Mouse (Mus musculus) 3134 (cell line): ENCODE data around the gene Gemin5.

Source experiments
- DNase-seq: peaks from one replicate; pipeline ENCODE4 v3.0.0-alpha.2; 2011; ENCODE audit warnings: low spot score; ENCODE audit not compliant: insufficient read length; ENCODE audit errors: extremely low read depth

Gemin5 gene

DNA sequence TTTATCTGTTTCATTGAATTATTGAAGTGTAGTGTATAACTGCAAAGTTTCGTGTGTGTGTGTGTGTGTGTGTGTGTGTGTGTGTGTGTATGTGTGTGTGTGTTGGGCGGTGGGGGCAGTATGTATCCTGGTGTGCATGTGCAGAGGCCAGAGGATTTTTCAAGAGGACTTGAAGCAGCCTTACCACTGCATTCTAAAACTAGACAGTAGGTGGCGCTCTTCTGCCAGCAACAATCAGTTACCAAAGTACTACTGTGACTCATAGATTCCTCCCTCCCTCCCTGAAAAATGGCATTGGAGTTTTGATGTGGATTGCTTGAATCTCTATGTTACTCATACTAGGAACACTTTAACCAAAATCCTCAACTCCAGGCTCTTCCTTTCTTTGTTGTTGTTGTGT, 11.2 kb upstream of the Gemin5 start:
- peak; percentile 60 for DNase-seq

DNA sequence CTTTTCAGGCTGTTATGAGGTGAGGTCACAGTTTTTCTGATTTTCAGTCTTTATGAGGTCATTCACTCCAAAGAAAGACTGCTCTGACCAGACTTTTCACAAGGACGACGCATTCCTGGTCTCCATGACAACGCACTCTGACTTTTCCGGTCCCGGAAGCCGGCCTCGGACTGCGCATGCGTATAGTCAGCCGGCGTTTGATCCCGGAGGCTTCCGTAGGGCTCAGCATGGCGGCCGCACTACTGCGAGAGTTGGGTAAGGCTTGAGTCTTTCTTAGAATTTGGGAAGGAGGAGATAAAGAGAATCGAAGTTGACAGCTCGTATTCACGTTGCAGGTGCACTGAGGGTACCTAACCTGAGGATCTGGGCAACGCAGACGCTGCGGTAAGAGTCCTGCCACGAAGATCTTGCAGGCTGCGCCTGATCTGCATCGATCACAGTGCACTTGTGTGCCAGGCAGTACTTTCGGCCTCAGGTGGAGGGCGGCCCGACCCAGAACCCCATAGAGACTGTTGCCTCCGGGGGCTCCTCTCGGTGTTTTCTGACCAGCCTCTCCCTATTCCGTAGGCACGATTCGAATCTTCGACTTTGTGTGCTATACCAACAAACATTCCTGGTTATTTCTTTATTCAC, 3.2 kb upstream of the Gemin5 start, which contains the start of gene Mrpl22:
TSS of gene Mrpl22 (plus strand) at position 203 of the 633 bp plus-strand sequence.
- peak; percentile 94 for DNase-seq

DNA sequence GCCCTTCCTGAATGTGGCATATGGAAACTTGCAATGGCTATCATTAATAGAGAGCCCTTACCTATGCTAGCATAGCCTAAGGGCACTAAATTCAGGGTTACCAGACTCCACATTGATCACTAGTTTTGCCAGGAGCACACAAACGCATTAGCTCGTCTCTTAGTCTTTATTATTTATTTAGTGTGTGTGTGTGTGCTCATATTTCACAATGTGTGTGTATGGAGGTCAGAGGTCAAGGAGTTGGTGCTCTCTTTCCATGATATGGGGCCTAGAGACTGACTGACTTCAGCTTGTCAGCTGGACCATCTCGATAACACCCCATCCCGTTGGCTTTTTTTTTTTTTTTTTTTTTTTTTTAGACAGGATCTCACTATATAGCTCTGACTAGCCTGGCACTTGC, 1.3 kb upstream of the Gemin5 start:
- no peak for DNase-seq

DNA sequence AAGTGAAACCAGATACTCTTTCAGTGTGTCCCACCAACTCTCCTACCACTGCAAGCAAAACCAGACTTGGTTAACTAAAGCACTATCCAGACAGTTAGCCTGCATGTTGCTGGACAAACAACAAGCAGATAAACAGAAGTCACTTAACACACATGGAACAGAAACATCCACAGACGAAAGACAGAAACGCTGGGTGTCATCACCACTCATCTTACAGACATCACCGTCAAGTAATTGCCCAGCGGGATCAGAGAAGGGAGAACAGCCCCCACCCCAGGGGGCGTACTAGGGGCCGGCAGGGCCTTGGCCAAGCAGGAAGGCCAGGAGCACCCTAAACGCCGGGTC, 545 bp downstream of the Gemin5 start:
- DNase-seq: no peak

DNA sequence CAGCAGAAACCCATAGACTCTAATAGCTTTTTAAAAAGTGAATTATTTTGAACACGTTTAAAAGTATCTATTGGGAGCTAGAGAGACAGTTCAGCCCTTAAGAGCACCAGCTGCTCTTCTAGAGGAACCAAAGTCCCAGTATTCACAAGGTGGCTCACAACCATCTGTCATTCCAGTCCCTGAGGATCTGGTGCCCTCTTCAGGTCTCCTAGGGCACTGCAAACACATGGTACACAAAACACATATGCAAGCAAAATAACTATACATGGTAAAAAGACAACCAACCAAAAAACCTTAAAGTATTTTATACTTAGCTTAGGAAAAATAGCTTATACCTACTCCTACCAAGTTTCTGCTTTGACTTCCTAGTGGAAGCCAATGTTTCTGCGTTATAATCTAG, 3.3 kb downstream of the Gemin5 start:
- DNase-seq: no peak

DNA sequence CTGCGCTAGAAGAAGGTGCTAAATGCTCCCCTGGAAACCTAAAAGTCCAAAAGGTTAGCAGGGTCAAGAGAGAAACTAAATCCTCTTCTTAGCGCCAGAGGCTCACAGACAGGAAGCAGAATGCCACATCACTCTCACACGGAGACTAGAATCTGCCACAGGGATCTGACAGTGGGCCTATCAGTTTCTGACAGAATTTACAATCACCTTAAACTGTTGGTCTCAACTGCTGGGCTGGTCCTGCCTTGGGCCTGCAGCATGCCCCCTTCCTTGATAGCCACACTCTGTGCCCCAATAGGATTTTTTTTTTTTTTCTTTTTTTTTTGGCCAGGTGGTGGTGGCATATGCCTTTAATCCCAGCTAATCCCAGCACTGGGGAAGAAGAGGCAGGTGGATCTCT, 11.5 kb downstream of the Gemin5 start:
- DNase-seq: no peak

DNA sequence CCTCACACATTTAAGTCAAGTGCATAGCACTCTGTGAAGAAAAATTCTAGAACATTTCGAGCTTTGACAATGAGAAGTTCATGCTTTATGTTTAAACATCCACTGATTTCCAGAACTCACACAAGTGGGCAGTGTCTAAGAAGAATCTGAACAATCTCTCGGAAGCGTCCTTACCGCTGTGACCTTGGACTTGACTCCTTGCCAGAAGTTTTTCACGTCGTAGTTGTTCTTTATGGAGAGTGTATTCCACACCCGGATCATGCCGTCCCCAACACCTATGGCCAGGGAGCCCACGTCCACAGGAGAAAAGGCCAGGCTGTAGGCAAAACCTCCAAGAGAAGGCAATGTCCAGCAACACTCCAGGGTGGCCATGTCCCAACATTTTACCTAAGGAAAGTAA, 12.9 kb downstream of the Gemin5 start:
- DNase-seq: no peak

DNA sequence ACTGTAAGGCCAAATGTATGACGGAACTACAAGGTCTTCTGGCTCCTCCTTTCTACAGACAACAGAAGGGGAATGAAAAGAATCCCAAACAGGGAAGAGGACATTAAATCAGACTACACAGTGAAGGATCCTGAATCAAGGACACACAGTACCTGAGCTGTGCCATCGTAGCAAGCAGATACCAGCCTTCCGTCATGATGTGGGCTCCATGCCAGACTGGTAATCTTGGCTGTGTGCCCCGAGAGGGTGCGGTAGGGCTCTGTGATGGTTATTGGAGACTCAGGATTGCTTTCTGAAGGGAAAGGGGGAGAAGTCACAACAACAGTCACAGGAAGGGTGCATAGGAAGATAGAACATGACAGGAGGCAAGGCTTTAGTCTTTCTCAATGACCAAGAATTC, 22.1 kb downstream of the Gemin5 start:
- no peak for DNase-seq

DNA sequence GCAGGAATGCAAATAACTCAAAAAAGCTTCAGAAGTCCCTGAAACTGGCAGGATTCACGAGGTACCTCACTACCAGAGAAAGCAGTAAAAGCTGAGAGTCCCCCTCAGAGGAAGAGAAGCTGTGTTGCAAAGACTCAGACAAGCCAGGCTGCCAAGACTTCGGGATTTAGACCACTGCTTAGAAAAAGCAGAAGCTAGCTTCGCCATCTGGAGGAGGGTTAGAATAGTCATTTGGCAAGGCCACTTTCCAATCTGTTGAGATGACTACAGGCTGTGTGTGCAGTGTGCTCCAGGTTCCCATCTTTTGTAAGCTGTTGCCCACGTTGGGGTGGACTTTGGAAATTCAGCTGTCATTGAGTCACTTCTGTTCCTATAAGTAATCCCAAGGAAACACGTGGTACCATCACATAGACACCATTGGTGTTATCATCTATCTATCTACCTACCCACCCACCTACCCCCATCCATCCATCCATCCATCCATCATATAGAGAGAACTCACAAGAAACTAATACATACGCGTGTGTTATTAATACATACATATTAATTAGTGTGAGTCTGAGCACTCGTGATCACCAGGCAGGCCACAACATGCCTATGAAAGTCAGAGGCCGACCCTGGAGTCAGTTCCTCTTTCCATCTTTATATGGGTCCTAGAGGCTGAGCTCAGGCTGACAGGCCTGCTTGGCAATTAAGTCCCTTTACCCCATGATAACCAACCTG, 24.5 kb downstream of the Gemin5 start:
- DNase-seq: no peak

DNA sequence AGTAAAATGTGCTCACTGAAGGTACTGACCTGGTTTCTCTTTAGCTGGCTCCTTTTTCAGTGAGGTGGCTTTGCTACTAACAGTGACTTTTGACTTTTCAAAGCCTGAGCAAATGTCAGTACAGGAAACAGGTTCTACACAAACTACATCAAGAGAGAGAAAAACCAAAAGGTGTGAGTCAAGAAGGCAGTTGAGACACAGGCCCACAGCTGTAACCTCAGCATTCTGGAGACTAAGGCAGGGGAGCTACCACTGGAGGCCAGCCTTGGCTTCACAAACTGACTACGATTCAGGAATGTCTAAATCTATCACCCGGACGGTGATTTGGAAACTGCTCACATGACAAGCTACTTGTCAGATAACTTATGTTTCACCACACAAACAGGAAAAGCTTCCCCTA, 28.9 kb downstream of the Gemin5 start:
- no peak for DNase-seq

DNA sequence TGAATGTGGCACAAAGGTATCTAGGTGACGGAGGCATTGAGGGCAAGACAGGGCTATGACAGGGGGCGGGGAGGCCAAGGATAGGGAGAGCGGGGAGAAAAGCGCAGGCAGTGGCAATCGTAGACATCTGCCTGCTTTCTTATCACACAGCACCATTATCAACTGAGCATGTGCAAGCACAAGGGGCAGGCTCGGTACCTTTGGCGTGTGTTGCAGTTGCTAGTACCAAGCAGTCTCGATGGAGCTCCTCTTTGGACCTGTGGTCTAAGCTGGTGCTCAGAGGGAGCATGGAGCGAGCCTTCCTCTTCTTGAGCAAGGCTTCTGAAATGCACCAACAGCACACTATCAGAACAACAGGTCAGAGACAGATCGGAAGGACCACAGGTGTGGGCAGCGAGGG, 29.5 kb downstream of the Gemin5 start:
- no peak for DNase-seq

DNA sequence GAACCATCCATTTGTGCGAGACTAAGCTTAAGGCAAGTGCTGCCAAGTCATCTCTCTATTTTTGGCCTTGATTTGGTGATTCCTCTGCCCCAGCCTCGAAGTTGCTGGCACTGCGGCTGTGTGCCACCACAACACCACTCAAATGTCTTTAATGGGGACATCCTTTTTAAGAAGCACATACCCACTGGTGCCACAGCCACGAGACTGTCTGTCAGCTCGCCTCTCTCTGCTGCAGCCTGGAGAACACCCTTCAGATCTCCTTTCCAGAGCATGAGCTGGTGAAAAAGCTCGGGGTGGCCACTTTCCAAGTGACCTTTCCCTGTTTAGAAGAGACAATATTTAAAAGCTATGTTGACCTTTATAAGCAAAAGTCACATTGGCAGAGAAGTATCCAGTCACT, 31.7 kb downstream of the Gemin5 start:
- no peak for DNase-seq

DNA sequence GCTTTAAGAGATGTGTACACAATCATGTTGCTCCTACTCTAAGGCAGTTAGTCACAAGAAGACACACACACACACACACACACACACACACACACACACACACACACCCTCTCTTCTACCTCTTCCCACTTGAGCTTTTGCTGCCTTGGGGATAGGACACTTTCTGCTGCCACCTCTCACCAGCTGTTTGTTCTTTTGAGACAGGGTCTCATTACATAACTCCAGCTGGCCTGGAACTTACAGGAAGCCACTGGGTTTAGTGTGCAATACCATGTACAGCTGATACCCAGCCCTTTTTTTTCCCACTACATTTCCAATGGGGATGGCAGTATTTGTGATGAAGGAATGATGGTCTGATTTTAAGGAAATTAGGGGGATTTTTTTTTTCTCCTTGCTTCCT, 33.0 kb downstream of the Gemin5 start:
- no peak for DNase-seq

DNA sequence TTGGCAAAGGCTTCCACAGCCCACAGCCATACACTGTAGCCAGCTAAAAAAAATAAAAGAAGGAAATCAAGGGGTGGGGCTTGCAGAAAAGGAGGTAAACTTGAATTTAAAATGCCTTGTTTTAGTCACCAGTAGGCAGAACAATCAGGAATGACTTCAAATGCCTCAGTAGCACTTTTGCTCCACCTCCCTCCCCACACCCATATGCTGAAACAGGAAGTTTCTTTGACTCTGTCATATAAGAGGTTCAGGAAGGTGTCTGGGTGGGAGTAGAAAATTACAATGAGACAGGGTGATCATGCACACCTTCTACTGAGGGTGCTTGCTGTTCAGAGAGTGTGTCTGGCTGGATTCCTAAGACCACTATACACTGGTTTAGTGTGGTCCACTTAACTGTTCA, 33.5 kb downstream of the Gemin5 start:
- DNase-seq: no peak

DNA sequence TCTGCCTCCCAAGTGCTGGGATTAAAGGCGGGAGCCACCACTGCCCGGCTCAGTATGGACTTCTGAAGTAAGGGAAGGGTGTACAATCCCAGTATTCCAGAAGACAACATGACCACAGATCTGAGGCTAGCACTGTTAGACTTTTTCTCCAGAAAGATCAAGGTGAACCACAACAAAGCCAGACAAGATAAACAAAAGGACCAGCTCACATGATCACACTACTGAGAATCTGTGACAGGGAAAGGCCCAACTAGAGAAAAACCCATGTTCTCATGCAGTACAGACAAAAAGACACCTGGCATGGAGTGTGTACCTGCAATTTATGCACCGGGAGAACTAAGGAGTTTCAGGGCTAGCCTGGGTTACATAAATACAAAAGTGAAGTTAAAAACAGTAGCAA, 36.3 kb downstream of the Gemin5 start:
- DNase-seq: no peak

DNA sequence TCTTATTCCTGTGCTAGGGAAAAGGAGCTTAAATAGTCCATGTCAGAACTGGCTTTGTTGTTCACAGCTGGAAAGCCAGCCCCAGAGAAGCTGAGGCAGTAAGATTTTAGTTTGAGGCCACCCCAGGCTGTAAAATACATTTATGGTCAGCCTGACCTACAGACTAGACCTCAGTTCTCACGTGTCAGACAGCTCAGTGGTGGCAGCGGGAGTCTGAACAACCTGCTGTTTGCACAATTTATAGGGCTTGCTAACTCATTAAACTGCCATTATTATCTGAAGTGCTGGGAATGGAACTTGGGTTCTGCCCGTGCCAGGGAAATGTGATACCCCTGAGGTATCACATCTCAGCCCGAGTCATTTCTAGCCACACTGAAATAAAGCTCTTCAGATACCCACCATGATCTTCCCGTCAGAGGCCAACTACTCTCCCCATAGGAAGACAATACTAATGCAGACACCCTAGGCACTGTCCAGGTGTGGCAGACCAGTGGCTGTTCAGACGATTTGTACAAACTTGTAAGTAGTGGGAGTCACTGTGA, 39.0 kb downstream of the Gemin5 start:
- DNase-seq: no peak

DNA sequence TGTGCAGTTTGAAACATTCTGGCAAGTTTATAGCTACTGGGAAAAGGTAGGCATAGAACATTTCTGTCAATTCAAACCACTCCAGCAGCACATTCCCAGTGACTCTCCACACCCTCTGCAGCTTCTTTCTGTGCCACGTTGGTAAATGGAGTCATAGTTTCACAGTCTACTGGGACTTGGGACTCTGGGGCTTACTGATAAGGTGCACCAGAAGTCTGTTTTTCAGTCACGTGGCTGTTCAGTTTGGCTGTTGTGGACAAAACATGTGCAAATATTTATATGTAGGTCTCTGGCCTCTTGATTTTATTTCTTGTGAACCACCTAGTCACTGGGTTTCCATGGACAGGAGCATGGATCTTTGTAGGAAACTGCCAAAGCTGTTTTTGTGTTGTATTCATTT, 40.8 kb downstream of the Gemin5 start:
- no peak for DNase-seq

DNA sequence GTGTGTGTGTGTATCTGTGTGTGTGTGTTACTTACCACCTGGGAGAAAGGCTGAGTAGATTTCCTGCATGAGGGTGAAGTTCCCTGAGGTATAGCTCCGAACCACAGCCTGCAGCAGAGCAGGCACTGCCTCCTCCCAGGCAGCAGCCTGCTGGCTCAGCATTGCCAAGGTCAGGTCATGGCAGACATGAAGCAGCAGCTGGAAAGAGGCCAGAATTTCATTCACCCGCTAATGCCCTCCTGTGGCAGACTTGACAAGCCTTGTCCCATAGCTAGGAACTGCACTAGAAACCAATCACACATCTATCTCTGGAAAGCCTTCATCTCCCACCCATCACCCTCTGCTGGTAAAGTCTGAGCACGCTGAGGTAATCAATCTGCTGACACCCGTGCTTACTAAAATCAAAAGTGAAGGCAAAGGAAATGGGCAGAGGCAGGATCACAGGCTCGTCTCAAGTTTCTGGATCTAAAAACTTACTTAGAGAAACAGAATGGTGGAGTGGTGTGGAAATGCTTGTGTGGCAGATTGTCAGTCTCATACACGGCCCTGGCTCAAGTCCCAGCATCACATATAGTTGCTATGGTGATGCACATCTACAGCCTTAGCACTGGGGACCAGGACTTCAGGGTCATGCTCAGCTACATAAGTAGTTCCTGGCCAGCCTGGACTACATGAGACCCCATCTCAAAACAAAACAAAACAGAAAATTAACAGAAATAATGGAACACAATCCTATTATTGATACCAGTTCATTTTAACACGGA, 41.8 kb downstream of the Gemin5 start:
- peak; percentile 13 for DNase-seq

DNA sequence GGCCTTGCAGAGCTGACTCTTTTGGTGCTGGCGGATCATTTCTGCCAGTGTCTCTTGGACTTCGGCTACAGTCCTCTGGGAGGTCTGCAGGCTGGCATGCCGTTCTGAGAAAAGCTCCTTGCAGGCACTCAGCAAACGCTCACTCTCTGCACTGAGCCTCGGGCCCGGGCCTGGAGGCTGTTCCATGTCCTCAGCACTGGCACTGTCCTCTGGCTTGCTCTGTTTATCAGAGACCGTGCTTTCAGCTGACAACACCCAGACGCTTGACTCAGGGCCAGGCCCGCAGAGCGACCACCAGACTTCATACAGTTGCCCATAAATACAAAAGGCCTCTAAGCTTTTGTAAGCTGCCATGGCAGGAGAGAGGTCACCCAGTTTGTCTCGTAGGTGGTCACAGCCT, 43.3 kb downstream of the Gemin5 start:
- DNase-seq: no peak

DNA sequence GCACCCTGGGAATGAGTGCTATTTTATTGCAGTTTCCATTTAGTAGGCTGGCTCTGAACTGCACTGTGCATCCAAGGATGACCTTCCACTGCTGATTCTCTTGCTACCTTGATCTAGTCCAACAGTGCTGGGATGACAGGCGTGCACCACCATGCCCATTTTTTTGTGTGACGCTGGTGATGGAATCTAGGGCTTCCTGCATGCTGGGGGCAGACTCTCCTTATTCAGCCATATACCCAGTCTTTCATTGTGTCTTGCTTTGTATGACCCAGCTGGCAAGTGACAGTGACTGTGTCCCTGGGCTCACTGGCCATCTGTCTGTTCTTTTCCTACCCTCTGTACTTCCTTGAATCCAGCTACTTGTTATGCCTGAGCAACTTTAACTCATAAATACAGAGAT, 44.6 kb downstream of the Gemin5 start:
- DNase-seq: no peak

DNA sequence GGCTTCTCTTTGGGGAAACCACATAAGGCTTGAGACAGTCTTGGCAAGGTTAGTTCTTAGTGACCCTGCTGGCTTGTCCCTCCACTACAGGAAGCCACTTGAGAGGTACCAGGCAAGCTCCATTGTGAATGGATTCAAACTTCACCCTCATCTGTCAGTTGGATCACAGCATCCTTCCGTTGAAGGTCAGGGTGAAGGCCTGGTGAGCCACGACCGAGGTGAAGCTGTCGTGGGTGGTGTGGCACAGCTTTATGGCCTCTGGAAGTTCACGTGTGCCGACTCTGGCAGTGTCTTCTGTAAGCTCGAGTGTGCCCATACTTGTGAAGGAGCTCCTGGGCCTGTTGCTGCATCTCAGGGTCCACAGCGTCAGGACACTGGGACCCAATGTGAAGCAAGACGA, 47.0 kb downstream of the Gemin5 start:
- no peak for DNase-seq

DNA sequence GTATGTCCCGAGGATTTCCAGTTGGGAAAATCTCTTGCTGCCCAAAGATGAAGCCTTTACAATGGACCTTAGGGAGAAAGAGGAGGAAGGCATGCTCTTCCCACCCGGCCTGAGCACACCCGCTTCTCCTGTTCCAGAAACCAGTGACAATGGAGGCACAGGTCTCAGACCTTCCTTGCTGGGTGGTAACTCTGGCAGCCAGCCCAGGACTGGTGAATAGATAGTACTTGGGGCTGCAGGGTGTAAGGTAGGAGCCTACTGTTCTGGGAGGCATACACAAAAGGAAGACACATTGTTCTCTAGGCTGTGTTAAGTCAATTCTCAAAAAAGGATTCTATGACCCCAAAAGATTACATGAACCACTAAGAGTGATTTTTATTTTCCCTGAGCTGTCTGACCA, 47.7 kb downstream of the Gemin5 start:
- DNase-seq: no peak
